Mouse (Mus musculus): ENCODE measurements at regions not wholly inside any gene's neighbourhood (a gene's known extent, or its start where the extent isn't known, plus 50 kb on each side); places are given as distances from the start of the nearest gene placed in this dataset.

- WGBS = 89% methylated on average over 1 of the region's 1 CpGs
- Histone ChIP-seq H3K9ac (replicated peaks; ENCODE audit: low read depth, low read length) (no peak overlapping the region), H3K4me1 (ENCODE audit: control insufficient read depth, insufficient read depth, low read length) (no peaks in the 10 kb centered on the region), H3K4me2 (ENCODE audit: low read depth, low read length) (no peak overlapping the region), H3K36me3 (ENCODE audit: control insufficient read depth, insufficient read depth, low read length) (no peaks in the 10 kb centered on the region), H3K27me3 (ENCODE audit: control insufficient read depth, insufficient read depth, low read length) (no peaks in the 10 kb centered on the region), H3K9me3 (ENCODE audit: control insufficient read depth, low read length) (no peaks in the 10 kb centered on the region), H3K27ac (ENCODE audit: low read depth, low read length) (no peak overlapping the region), H3K4me3 (ENCODE audit: low read depth, low read length) (no peak overlapping the region)
- no peak for ATAC-seq (ENCODE audit: low read depth)
Measured at GRCm38 (mm10) chr14:78384370-78384769, 76.5 kb upstream of the Tnfsf11 start.

GRCm38 (mm10) chr14:78383256-78383709 lies 75.4 kb upstream of the Tnfsf11 start:
- H3K9me3 ChIP-seq (ENCODE audit: control insufficient read depth, low read length) = no peaks in the 10 kb centered on the region
- WGBS = 41% methylated on average over 8 of the region's 8 CpGs
- H3K9ac ChIP-seq (replicated peaks; ENCODE audit: low read depth, low read length) = no peak overlapping the region
- peak; percentile 96 for ATAC-seq (ENCODE audit: low read depth)
- no peaks in the 10 kb centered on the region for H3K27me3 ChIP-seq (ENCODE audit: control insufficient read depth, insufficient read depth, low read length)
- H3K4me2 ChIP-seq (ENCODE audit: low read depth, low read length) = no peak overlapping the region
- H3K4me3 ChIP-seq (ENCODE audit: low read depth, low read length) = no peak overlapping the region
- no peaks in the 10 kb centered on the region for H3K4me1 ChIP-seq (ENCODE audit: control insufficient read depth, insufficient read depth, low read length)
- H3K36me3 ChIP-seq (ENCODE audit: control insufficient read depth, insufficient read depth, low read length) = no peaks in the 10 kb centered on the region
- H3K27ac ChIP-seq (ENCODE audit: low read depth, low read length) = no peak overlapping the region

GRCm38 (mm10) chr14:78380011-78380410 lies 72.2 kb upstream of the Tnfsf11 start:
- 66% methylated on average over 4 of the region's 4 CpGs for WGBS
- no peak for ATAC-seq (ENCODE audit: low read depth)
- Histone ChIP-seq H3K4me1 (ENCODE audit: control insufficient read depth, insufficient read depth, low read length) (no peaks in the 10 kb centered on the region), H3K4me3 (ENCODE audit: low read depth, low read length) (no peak overlapping the region), H3K9me3 (ENCODE audit: control insufficient read depth, low read length) (no peaks in the 10 kb centered on the region), H3K4me2 (ENCODE audit: low read depth, low read length) (no peak overlapping the region), H3K27ac (ENCODE audit: low read depth, low read length) (no peak overlapping the region), H3K9ac (replicated peaks; ENCODE audit: low read depth, low read length) (no peak overlapping the region), H3K36me3 (ENCODE audit: control insufficient read depth, insufficient read depth, low read length) (no peaks in the 10 kb centered on the region), H3K27me3 (ENCODE audit: control insufficient read depth, insufficient read depth, low read length) (no peaks in the 10 kb centered on the region)

GRCm38 (mm10) chr14:78376591-78376990 lies 68.7 kb upstream of the Tnfsf11 start:
- Histone ChIP-seq H3K4me3 (ENCODE audit: low read depth, low read length) (no peak overlapping the region), H3K9ac (replicated peaks; ENCODE audit: low read depth, low read length) (no peak overlapping the region), H3K27ac (ENCODE audit: low read depth, low read length) (no peak overlapping the region), H3K36me3 (ENCODE audit: control insufficient read depth, insufficient read depth, low read length) (no peaks in the 10 kb centered on the region), H3K9me3 (ENCODE audit: control insufficient read depth, low read length) (no peaks in the 10 kb centered on the region), H3K4me1 (ENCODE audit: control insufficient read depth, insufficient read depth, low read length) (no peaks in the 10 kb centered on the region), H3K27me3 (ENCODE audit: control insufficient read depth, insufficient read depth, low read length) (no peaks in the 10 kb centered on the region), H3K4me2 (ENCODE audit: low read depth, low read length) (no peak overlapping the region)
- WGBS = 60% methylated on average over 5 of the region's 5 CpGs
- ATAC-seq (ENCODE audit: low read depth) = no peak

- Histone ChIP-seq H3K9ac (replicated peaks; ENCODE audit: low read depth, low read length) (no peak overlapping the region), H3K4me3 (ENCODE audit: low read depth, low read length) (no peak overlapping the region), H3K4me1 (ENCODE audit: control insufficient read depth, insufficient read depth, low read length) (no peaks in the 10 kb centered on the region), H3K4me2 (ENCODE audit: low read depth, low read length) (no peak overlapping the region), H3K9me3 (ENCODE audit: control insufficient read depth, low read length) (no peaks in the 10 kb centered on the region), H3K27ac (ENCODE audit: low read depth, low read length) (no peak overlapping the region), H3K36me3 (ENCODE audit: control insufficient read depth, insufficient read depth, low read length) (no peaks in the 10 kb centered on the region), H3K27me3 (ENCODE audit: control insufficient read depth, insufficient read depth, low read length) (no peaks in the 10 kb centered on the region)
- WGBS = 87% methylated on average over 3 of the region's 3 CpGs
- no peak for ATAC-seq (ENCODE audit: low read depth)
Measured at GRCm38 (mm10) chr14:78375746-78376495, 68.1 kb upstream of the Tnfsf11 start.

- Histone ChIP-seq H3K36me3 (ENCODE audit: control insufficient read depth, insufficient read depth, low read length) (no peaks in the 10 kb centered on the region), H3K4me3 (ENCODE audit: low read depth, low read length) (no peak overlapping the region), H3K9ac (replicated peaks; ENCODE audit: low read depth, low read length) (no peak overlapping the region), H3K27me3 (ENCODE audit: control insufficient read depth, insufficient read depth, low read length) (no peaks in the 10 kb centered on the region), H3K27ac (ENCODE audit: low read depth, low read length) (no peak overlapping the region), H3K9me3 (ENCODE audit: control insufficient read depth, low read length) (no peaks in the 10 kb centered on the region), H3K4me1 (ENCODE audit: control insufficient read depth, insufficient read depth, low read length) (no peaks in the 10 kb centered on the region), H3K4me2 (ENCODE audit: low read depth, low read length) (no peak overlapping the region)
- WGBS = 90% methylated on average over 1 of the region's 1 CpGs
- no peak for ATAC-seq (ENCODE audit: low read depth)
Measured at GRCm38 (mm10) chr14:78372102-78372501, 64.3 kb upstream of the Tnfsf11 start.

- Histone ChIP-seq H3K36me3 (ENCODE audit: control insufficient read depth, insufficient read depth, low read length) (no peaks in the 10 kb centered on the region), H3K9ac (replicated peaks; ENCODE audit: low read depth, low read length) (no peak overlapping the region), H3K4me1 (ENCODE audit: control insufficient read depth, insufficient read depth, low read length) (no peaks in the 10 kb centered on the region), H3K27ac (ENCODE audit: low read depth, low read length) (no peak overlapping the region), H3K27me3 (ENCODE audit: control insufficient read depth, insufficient read depth, low read length) (no peaks in the 10 kb centered on the region), H3K4me3 (ENCODE audit: low read depth, low read length) (no peak overlapping the region), H3K4me2 (ENCODE audit: low read depth, low read length) (no peak overlapping the region), H3K9me3 (ENCODE audit: control insufficient read depth, low read length) (no peaks in the 10 kb centered on the region)
- WGBS = 96% methylated on average over 4 of the region's 4 CpGs
- no peak for ATAC-seq (ENCODE audit: low read depth)
Measured at GRCm38 (mm10) chr14:78368881-78369280, 61.0 kb upstream of the Tnfsf11 start.

- no peaks in the 10 kb centered on the region for H3K36me3 ChIP-seq (ENCODE audit: control insufficient read depth, insufficient read depth, low read length)
- no peak overlapping the region for H3K27ac ChIP-seq (ENCODE audit: low read depth, low read length)
- H3K27me3 ChIP-seq (ENCODE audit: control insufficient read depth, insufficient read depth, low read length) = no peaks in the 10 kb centered on the region
- H3K4me2 ChIP-seq (ENCODE audit: low read depth, low read length) = no peak overlapping the region
- no peaks in the 10 kb centered on the region for H3K9me3 ChIP-seq (ENCODE audit: control insufficient read depth, low read length)
- H3K9ac ChIP-seq (replicated peaks; ENCODE audit: low read depth, low read length) = no peak overlapping the region
- no peak overlapping the region for H3K4me3 ChIP-seq (ENCODE audit: low read depth, low read length)
- H3K4me1 ChIP-seq (ENCODE audit: control insufficient read depth, insufficient read depth, low read length) = no peaks in the 10 kb centered on the region
- ATAC-seq (ENCODE audit: low read depth) = no peak
Measured at GRCm38 (mm10) chr14:78364822-78365221, 57.0 kb upstream of the Tnfsf11 start.

- no peaks in the 10 kb centered on the region for H3K9me3 ChIP-seq (ENCODE audit: control insufficient read depth, low read length)
- no peak overlapping the region for H3K27ac ChIP-seq (ENCODE audit: low read depth, low read length)
- no peak overlapping the region for H3K9ac ChIP-seq (replicated peaks; ENCODE audit: low read depth, low read length)
- no peak overlapping the region for H3K4me2 ChIP-seq (ENCODE audit: low read depth, low read length)
- no peaks in the 10 kb centered on the region for H3K27me3 ChIP-seq (ENCODE audit: control insufficient read depth, insufficient read depth, low read length)
- H3K36me3 ChIP-seq (ENCODE audit: control insufficient read depth, insufficient read depth, low read length) = no peaks in the 10 kb centered on the region
- ATAC-seq (ENCODE audit: low read depth) = no peak
- 76% methylated on average over 5 of the region's 5 CpGs for WGBS
- no peak overlapping the region for H3K4me3 ChIP-seq (ENCODE audit: low read depth, low read length)
- H3K4me1 ChIP-seq (ENCODE audit: control insufficient read depth, insufficient read depth, low read length) = no peaks in the 10 kb centered on the region
Measured at GRCm38 (mm10) chr14:78363123-78363522, 55.3 kb upstream of the Tnfsf11 start.
